Mouse (Mus musculus): ENCODE results near the gene Rsc1a1. TPM values are rescaled to one million over a fixed set of nuclear protein-coding genes. Genes with fewer than 3 reads are reported as not detected.
A peak's percentile ranks its signal among the peaks of the same experiment; 100 is the strongest.

Gene Rsc1a1
- total RNA-seq, 2 experiments from 2014 or later = 17.1 to 23.4 TPM

GRCm38 (mm10) chr4:141708005-141708404 lies 22.6 kb upstream of the Rsc1a1 start:
- no peak for ATAC-seq (replicated peaks; ENCODE audit: low FRiP score, low TSS enrichment, poor library complexity, severe bottlenecking)

- no peak for ATAC-seq (replicated peaks; ENCODE audit: low FRiP score, low TSS enrichment, poor library complexity, severe bottlenecking)
Measured at GRCm38 (mm10) chr4:141705331-141705730, 19.9 kb upstream of the Rsc1a1 start.

GRCm38 (mm10) chr4:141704625-141705024 lies 19.2 kb upstream of the Rsc1a1 start:
- ATAC-seq (replicated peaks; ENCODE audit: low FRiP score, low TSS enrichment, poor library complexity, severe bottlenecking) = no peak

GRCm38 (mm10) chr4:141694719-141695118 lies 9.3 kb upstream of the Rsc1a1 start:
- ATAC-seq (replicated peaks; ENCODE audit: low FRiP score, low TSS enrichment, poor library complexity, severe bottlenecking) = no peak

GRCm38 (mm10) chr4:141688505-141688904 lies 3.1 kb upstream of the Rsc1a1 start:
- peak; percentile 78 for ATAC-seq (replicated peaks; ENCODE audit: low FRiP score, low TSS enrichment, poor library complexity, severe bottlenecking)

- ATAC-seq (replicated peaks; ENCODE audit: low FRiP score, low TSS enrichment, poor library complexity, severe bottlenecking) = no peak
Measured at GRCm38 (mm10) chr4:141686525-141686924, 1.1 kb upstream of the Rsc1a1 start.

GRCm38 (mm10) chr4:141686093-141686492 lies 694 bp upstream of the Rsc1a1 start:
- no peak for ATAC-seq (replicated peaks; ENCODE audit: low FRiP score, low TSS enrichment, poor library complexity, severe bottlenecking)

GRCm38 (mm10) chr4:141682706-141683230 lies 2.6 kb downstream of the Rsc1a1 start:
- ATAC-seq (replicated peaks; ENCODE audit: low FRiP score, low TSS enrichment, poor library complexity, severe bottlenecking) = no peak

GRCm38 (mm10) chr4:141681767-141682166 lies 3.6 kb downstream of the Rsc1a1 start:
- ATAC-seq (replicated peaks; ENCODE audit: low FRiP score, low TSS enrichment, poor library complexity, severe bottlenecking) = no peak

- ATAC-seq (replicated peaks; ENCODE audit: low FRiP score, low TSS enrichment, poor library complexity, severe bottlenecking) = no peak
Measured at GRCm38 (mm10) chr4:141680892-141681291, 4.5 kb downstream of the Rsc1a1 start.

- no peak for ATAC-seq (replicated peaks; ENCODE audit: low FRiP score, low TSS enrichment, poor library complexity, severe bottlenecking)
Measured at GRCm38 (mm10) chr4:141679016-141679415, 6.4 kb downstream of the Rsc1a1 start.

- ATAC-seq (replicated peaks; ENCODE audit: low FRiP score, low TSS enrichment, poor library complexity, severe bottlenecking) = 0 out of 2 replicates have a peak, but pooled peaks have one; percentile 18
Measured at GRCm38 (mm10) chr4:141676462-141676979, 8.9 kb downstream of the Rsc1a1 start.

GRCm38 (mm10) chr4:141672325-141672724 lies 13.1 kb downstream of the Rsc1a1 start:
- ATAC-seq (replicated peaks; ENCODE audit: low FRiP score, low TSS enrichment, poor library complexity, severe bottlenecking) = 0 out of 2 replicates have a peak, but pooled peaks have one; percentile 24

GRCm38 (mm10) chr4:141671389-141671788 lies 14.0 kb downstream of the Rsc1a1 start:
- no peak for ATAC-seq (replicated peaks; ENCODE audit: low FRiP score, low TSS enrichment, poor library complexity, severe bottlenecking)

GRCm38 (mm10) chr4:141669898-141670712 lies 15.3 kb downstream of the Rsc1a1 start:
- no peak for ATAC-seq (replicated peaks; ENCODE audit: low FRiP score, low TSS enrichment, poor library complexity, severe bottlenecking)

- no peak for ATAC-seq (replicated peaks; ENCODE audit: low FRiP score, low TSS enrichment, poor library complexity, severe bottlenecking)
Measured at GRCm38 (mm10) chr4:141664799-141665198, 20.6 kb downstream of the Rsc1a1 start, which contains the start of gene Plekhm2. Plekhm2 (minus strand) TSS chr4:141664899.

GRCm38 (mm10) chr4:141664011-141664745 lies 21.2 kb downstream of the Rsc1a1 start:
- peak; percentile 84 for ATAC-seq (replicated peaks; ENCODE audit: low FRiP score, low TSS enrichment, poor library complexity, severe bottlenecking)

GRCm38 (mm10) chr4:141663122-141663931 lies 22.1 kb downstream of the Rsc1a1 start:
- peak; percentile 24; the same call in 1 of the 2 replicates for ATAC-seq (replicated peaks; ENCODE audit: low FRiP score, low TSS enrichment, poor library complexity, severe bottlenecking)

GRCm38 (mm10) chr4:141660884-141661283 lies 24.5 kb downstream of the Rsc1a1 start:
- no peak for ATAC-seq (replicated peaks; ENCODE audit: low FRiP score, low TSS enrichment, poor library complexity, severe bottlenecking)
